Mouse (Mus musculus) lung, embryonic 14.5 days (tissue): ENCODE data around the gene Rasal2. TPM values are rescaled to one million over a fixed set of nuclear protein-coding genes. Genes with fewer than 3 reads are reported as not detected.

Source experiments
- ATAC-seq: fragments of 200-750 bp; cut with Nextera tagmentation; 2 replicates; pipeline ENCODE4 v1.8.0; 2017; ENCODE audit warnings: mild to moderate bottlenecking, moderate TSS enrichment, moderate library complexity; ENCODE audit not compliant: insufficient read depth
- DNase-seq: peaks from one replicate; pipeline ENCODE4 v3.0.0-alpha.2; 2015
- H3K27ac ChIP-seq: fragments of 300-500 bp; sonication (generic); 2 replicates; pipeline ENCODE4 v1.5.1; 2014; ENCODE audit warnings: low read depth, mild to moderate bottlenecking, moderate library complexity
- H3K27me3 ChIP-seq: fragments of 300-500 bp; sonication (generic); 2 replicates; pipeline ENCODE4 v1.6.1; 2014; ENCODE audit warnings: low read length, control low read depth; ENCODE audit not compliant: insufficient read depth
- H3K36me3 ChIP-seq: fragments of 300-500 bp; sonication (generic); 2 replicates; pipeline ENCODE4 v1.6.1; 2014; ENCODE audit warnings: control low read depth; ENCODE audit not compliant: insufficient read depth
- H3K4me1 ChIP-seq: fragments of 300-500 bp; sonication (generic); 2 replicates; pipeline ENCODE4 v1.6.1; 2014; ENCODE audit warnings: antibody characterized with exemption, control low read depth; ENCODE audit not compliant: insufficient read depth
- H3K4me2 ChIP-seq: fragments of 300-500 bp; sonication (generic); 2 replicates; pipeline ENCODE4 v1.6.1; 2014; ENCODE audit warnings: mild to moderate bottlenecking
- H3K4me3 ChIP-seq: fragments of 300-500 bp; sonication (generic); 2 replicates; pipeline ENCODE4 v1.5.1; 2014; ENCODE audit warnings: low read depth, low read length
- H3K9ac ChIP-seq: fragments of 300-500 bp; sonication (generic); 2 replicates; pipeline ENCODE4 v1.6.1; 2014
- H3K9me3 ChIP-seq: fragments of 300-500 bp; sonication (generic); 2 replicates; pipeline ENCODE4 v1.6.1; 2016; ENCODE audit warnings: low read depth, low read length, control low read depth
- CTCF ChIP-seq: IDR thresholded peaks from 2 replicates; pipeline ENCODE4 v1.5.1; 2016; ENCODE audit warnings: antibody characterized with exemption, low read depth
- WGBS: fragments of 180-500 bp; shearing (Covaris S2); extraction: QIAGEN DNeasy Blood & Tissue Kit; methylation state at CpG from one replicate; pipeline ENCODE4 v1.1.7; 2014; 5-methylcytosine and 5-hydroxymethylcytosine counted together
- polyA plus RNA-seq: library from polyadenylated mRNA; unstranded; fragments of >200 nt; fragmentation: Nextera tagmentation; extraction: Ambion mirVana; gene quantifications from 2 replicates; pipeline ENCODE4 v1.2.1, GENCODE M21; 2014

The Rasal2 gene
- 10.3 TPM in 2 replicates for polyA plus RNA-seq

GRCm38 (mm10) chr1:157412454-157413369 lies at the start of gene Rasal2:
Rasal2 (minus strand) TSS chr1:157412595.
- WGBS: under 1% methylated on average over 62 of the region's 62 CpGs
- peak; percentile 98 for ATAC-seq

GRCm38 (mm10) chr1:157461276-157461675 lies 48.9 kb upstream of the Rasal2 start:
- H3K27me3 ChIP-seq: no peaks in the 10 kb centered on the region
- TF ChIP-seq CTCF: no peak
- no peak overlapping the region for H3K4me3 ChIP-seq
- 91% methylated on average over 5 of the region's 5 CpGs for WGBS
- no peaks in the 10 kb centered on the region for H3K36me3 ChIP-seq
- no peak overlapping the region for H3K4me2 ChIP-seq
- DNase-seq (no peak), ATAC-seq (no peak)
- no peaks in the 10 kb centered on the region for H3K4me1 ChIP-seq
- H3K9ac ChIP-seq: no peak overlapping the region
- no peak overlapping the region for H3K27ac ChIP-seq
- no peaks in the 10 kb centered on the region for H3K9me3 ChIP-seq

More at GRCm38 (mm10) chr1:157412454-157413369, at the start of gene Rasal2:
- peaks cover 10% of the 10 kb centered on the region; the same call in 1 of the 2 replicates for H3K4me1 ChIP-seq
- TF ChIP-seq CTCF: no peak
- no peaks in the 10 kb centered on the region for H3K9me3 ChIP-seq
- no peaks in the 10 kb centered on the region for H3K27me3 ChIP-seq
- H3K4me3 ChIP-seq: peak within 1 kb of the TSS; percentile 91
- H3K4me2 ChIP-seq: peak within 1 kb of the TSS; percentile 80
- no peaks in the 10 kb centered on the region for H3K36me3 ChIP-seq
- H3K27ac ChIP-seq: peak within 1 kb of the TSS; percentile 96
- peak; percentile 99 for DNase-seq
- H3K9ac ChIP-seq: peak within 1 kb of the TSS; percentile 75

GRCm38 (mm10) chr1:157459904-157460303 lies 47.5 kb upstream of the Rasal2 start:
- Histone ChIP-seq H3K27me3 (no peaks in the 10 kb centered on the region), H3K4me1 (no peaks in the 10 kb centered on the region), H3K36me3 (no peaks in the 10 kb centered on the region), H3K4me3 (no peak overlapping the region), H3K9ac (no peak overlapping the region), H3K27ac (no peak overlapping the region), H3K4me2 (no peak overlapping the region), H3K9me3 (no peaks in the 10 kb centered on the region)
- no peak for DNase-seq
- ATAC-seq: no peak
- no peak for TF ChIP-seq CTCF
- WGBS: 84% methylated on average over 5 of the region's 5 CpGs

- TF ChIP-seq CTCF: peak; percentile 89
- ATAC-seq (peak; percentile 97), DNase-seq (peak; percentile 90)
- H3K27ac ChIP-seq: no peak within 1 kb of the TSS
- H3K27me3 ChIP-seq: no peaks in the 10 kb centered on the region
- H3K4me2 ChIP-seq: peak within 1 kb of the TSS; percentile 74
- H3K9me3 ChIP-seq: no peaks in the 10 kb centered on the region
- H3K36me3 ChIP-seq: no peaks in the 10 kb centered on the region
- no peaks in the 10 kb centered on the region for H3K4me1 ChIP-seq
- H3K4me3 ChIP-seq: peak within 1 kb of the TSS; percentile 37
- WGBS: 8% methylated on average over 27 of the region's 29 CpGs
- H3K9ac ChIP-seq: peak within 1 kb of the TSS; percentile 52
Measured at GRCm38 (mm10) chr1:157458421-157459208, 46.2 kb upstream of the Rasal2 start, which contains the start of gene Cryzl2. Cryzl2 (plus strand) TSS chr1:157458577.

- peak overlapping the region; percentile 74 for H3K4me2 ChIP-seq
Measured at GRCm38 (mm10) chr1:157457789-157458188, 45.4 kb upstream of the Rasal2 start.

GRCm38 (mm10) chr1:157454876-157455275 lies 42.5 kb upstream of the Rasal2 start:
- DNase-seq (no peak), ATAC-seq (no peak)
- Histone ChIP-seq H3K9me3 (no peaks in the 10 kb centered on the region), H3K4me2 (no peak overlapping the region), H3K9ac (no peak overlapping the region), H3K27ac (no peak overlapping the region), H3K27me3 (0 out of 2 replicates have a peak, but pooled peaks cover under 1% of the 10 kb centered on the region), H3K4me3 (no peak overlapping the region), H3K36me3 (no peaks in the 10 kb centered on the region), H3K4me1 (no peaks in the 10 kb centered on the region)
- 73% methylated on average over 6 of the region's 6 CpGs for WGBS
- no peak for TF ChIP-seq CTCF

More at GRCm38 (mm10) chr1:157457789-157458188, 45.4 kb upstream of the Rasal2 start:
- H3K36me3 ChIP-seq: no peaks in the 10 kb centered on the region
- no peaks in the 10 kb centered on the region for H3K9me3 ChIP-seq
- ATAC-seq: no peak
- no peak for TF ChIP-seq CTCF
- H3K27ac ChIP-seq: no peak overlapping the region
- no peak overlapping the region for H3K4me3 ChIP-seq
- H3K4me1 ChIP-seq: no peaks in the 10 kb centered on the region
- no peak overlapping the region for H3K9ac ChIP-seq
- 88% methylated on average over 3 of the region's 3 CpGs for WGBS
- no peaks in the 10 kb centered on the region for H3K27me3 ChIP-seq
- no peak for DNase-seq
